Mouse (Mus musculus): ENCODE measurements around the gene Slc24a2. TPM values are rescaled to one million over a fixed set of nuclear protein-coding genes. Genes with fewer than 3 reads are reported as not detected.

Gene Slc24a2
- polyA plus RNA-seq, 1 experiment: 1.1 TPM

- Histone ChIP-seq H3K27ac (ENCODE audit: insufficient read depth, low read length) (no peak overlapping the region), H3K4me1 (ENCODE audit: control insufficient read depth, insufficient read depth, low read length) (no peaks in the 10 kb centered on the region), H3K4me3 (ENCODE audit: insufficient read depth, low read length) (no peak overlapping the region)
- no peak for TF ChIP-seq POLR2A (IDR thresholded peaks at IDR 0.05; ENCODE audit: low read depth, low read length)
- no peak for TF ChIP-seq CTCF (IDR thresholded peaks at IDR 0.05; ENCODE audit: borderline replicate concordance, insufficient read depth, low read length)
Measured at GRCm38 (mm10) chr4:87032632-87033031, 197.6 kb downstream of the Slc24a2 start.

GRCm38 (mm10) chr4:87031076-87031475, 199.2 kb downstream of the Slc24a2 start:
- no peak for TF ChIP-seq POLR2A (IDR thresholded peaks at IDR 0.05; ENCODE audit: low read depth, low read length)
- no peak for TF ChIP-seq CTCF (IDR thresholded peaks at IDR 0.05; ENCODE audit: borderline replicate concordance, insufficient read depth, low read length)

GRCm38 (mm10) chr4:87026311-87027151, 203.7 kb downstream of the Slc24a2 start:
- H3K4me1 ChIP-seq (ENCODE audit: control insufficient read depth, insufficient read depth, low read length): no peaks in the 10 kb centered on the region
- no peak for TF ChIP-seq POLR2A (IDR thresholded peaks at IDR 0.05; ENCODE audit: low read depth, low read length)
- no peak for TF ChIP-seq CTCF (IDR thresholded peaks at IDR 0.05; ENCODE audit: borderline replicate concordance, insufficient read depth, low read length)
- no peak overlapping the region for H3K4me3 ChIP-seq (ENCODE audit: insufficient read depth, low read length)
- no peak overlapping the region for H3K27ac ChIP-seq (ENCODE audit: insufficient read depth, low read length)

More at GRCm38 (mm10) chr4:87031076-87031475, 199.2 kb downstream of the Slc24a2 start:
- H3K4me1 ChIP-seq (ENCODE audit: control insufficient read depth, insufficient read depth, low read length): no peaks in the 10 kb centered on the region
- H3K27ac ChIP-seq (ENCODE audit: insufficient read depth, low read length): no peak overlapping the region
- no peak overlapping the region for H3K4me3 ChIP-seq (ENCODE audit: insufficient read depth, low read length)

GRCm38 (mm10) chr4:87024556-87024955, 205.7 kb downstream of the Slc24a2 start:
- Histone ChIP-seq H3K4me3 (ENCODE audit: insufficient read depth, low read length) (no peak overlapping the region), H3K4me1 (ENCODE audit: control insufficient read depth, insufficient read depth, low read length) (no peaks in the 10 kb centered on the region), H3K27ac (ENCODE audit: insufficient read depth, low read length) (no peak overlapping the region)
- TF ChIP-seq CTCF (IDR thresholded peaks at IDR 0.05; ENCODE audit: borderline replicate concordance, insufficient read depth, low read length): no peak
- no peak for TF ChIP-seq POLR2A (IDR thresholded peaks at IDR 0.05; ENCODE audit: low read depth, low read length)

- no peaks in the 10 kb centered on the region for H3K4me1 ChIP-seq (ENCODE audit: control insufficient read depth, insufficient read depth, low read length)
- TF ChIP-seq CTCF (IDR thresholded peaks at IDR 0.05; ENCODE audit: borderline replicate concordance, insufficient read depth, low read length): no peak
- TF ChIP-seq POLR2A (IDR thresholded peaks at IDR 0.05; ENCODE audit: low read depth, low read length): no peak
- no peak overlapping the region for H3K27ac ChIP-seq (ENCODE audit: insufficient read depth, low read length)
- H3K4me3 ChIP-seq (ENCODE audit: insufficient read depth, low read length): no peak overlapping the region
Measured at GRCm38 (mm10) chr4:87021542-87021941, 208.7 kb downstream of the Slc24a2 start.

GRCm38 (mm10) chr4:87019486-87020105, 210.7 kb downstream of the Slc24a2 start:
- no peaks in the 10 kb centered on the region for H3K4me1 ChIP-seq (ENCODE audit: control insufficient read depth, insufficient read depth, low read length)
- no peak overlapping the region for H3K27ac ChIP-seq (ENCODE audit: insufficient read depth, low read length)
- TF ChIP-seq POLR2A (IDR thresholded peaks at IDR 0.05; ENCODE audit: low read depth, low read length): no peak
- no peak for TF ChIP-seq CTCF (IDR thresholded peaks at IDR 0.05; ENCODE audit: borderline replicate concordance, insufficient read depth, low read length)
- no peak overlapping the region for H3K4me3 ChIP-seq (ENCODE audit: insufficient read depth, low read length)

GRCm38 (mm10) chr4:87018073-87018997, 211.9 kb downstream of the Slc24a2 start:
- no peak for TF ChIP-seq POLR2A (IDR thresholded peaks at IDR 0.05; ENCODE audit: low read depth, low read length)
- no peak overlapping the region for H3K4me3 ChIP-seq (ENCODE audit: insufficient read depth, low read length)
- no peak overlapping the region for H3K27ac ChIP-seq (ENCODE audit: insufficient read depth, low read length)
- H3K4me1 ChIP-seq (ENCODE audit: control insufficient read depth, insufficient read depth, low read length): no peaks in the 10 kb centered on the region

GRCm38 (mm10) chr4:87017464-87017863, 212.8 kb downstream of the Slc24a2 start:
- no peak overlapping the region for H3K4me3 ChIP-seq (ENCODE audit: insufficient read depth, low read length)
- TF ChIP-seq POLR2A (IDR thresholded peaks at IDR 0.05; ENCODE audit: low read depth, low read length) (no peak), CTCF (IDR thresholded peaks at IDR 0.05; ENCODE audit: borderline replicate concordance, insufficient read depth, low read length) (no peak)
- H3K4me1 ChIP-seq (ENCODE audit: control insufficient read depth, insufficient read depth, low read length): no peaks in the 10 kb centered on the region
- H3K27ac ChIP-seq (ENCODE audit: insufficient read depth, low read length): no peak overlapping the region

- no peak for TF ChIP-seq POLR2A (IDR thresholded peaks at IDR 0.05; ENCODE audit: low read depth, low read length)
- TF ChIP-seq CTCF (IDR thresholded peaks at IDR 0.05; ENCODE audit: borderline replicate concordance, insufficient read depth, low read length): no peak
- H3K27ac ChIP-seq (ENCODE audit: insufficient read depth, low read length): no peak overlapping the region
- H3K4me3 ChIP-seq (ENCODE audit: insufficient read depth, low read length): no peak overlapping the region
- H3K4me1 ChIP-seq (ENCODE audit: control insufficient read depth, insufficient read depth, low read length): no peaks in the 10 kb centered on the region
Measured at GRCm38 (mm10) chr4:87015746-87016145, 214.5 kb downstream of the Slc24a2 start.
